Mouse (Mus musculus): Measurements from ENCODE around the gene Arih1. TPM values are rescaled to one million over a fixed set of nuclear protein-coding genes. Genes with fewer than 3 reads are reported as not detected.

The Arih1 gene
- 16.9 TPM for polyA plus RNA-seq (2017; shearing (Covaris generic))

DNA sequence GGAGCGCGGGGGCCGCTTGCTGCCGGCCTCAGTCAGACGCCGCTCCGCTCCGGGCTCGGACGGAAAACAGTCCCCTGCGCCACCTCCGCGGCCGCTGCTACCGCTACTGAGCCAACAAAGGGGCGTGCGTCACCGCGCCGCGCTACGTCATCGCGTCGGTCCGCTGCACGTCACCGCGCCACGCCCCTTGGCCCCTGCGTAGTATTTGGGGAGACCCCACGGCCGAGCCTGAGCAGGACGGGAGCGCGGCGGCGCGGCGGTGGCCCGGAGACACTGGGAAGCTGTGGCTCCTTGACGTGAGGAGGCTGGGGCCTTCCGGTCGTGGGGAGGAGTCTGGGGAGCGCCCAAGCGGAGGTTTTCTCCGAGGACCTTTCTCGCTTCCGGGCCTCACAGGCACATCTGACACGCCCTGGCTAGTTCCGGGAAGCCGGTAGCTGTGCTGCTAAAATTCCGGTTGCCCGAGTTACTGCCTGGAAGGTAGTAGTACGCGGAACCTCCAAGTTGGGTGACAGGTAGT, at the start of gene Arih1:
TSS of gene Arih1 (minus strand) at position 70 of the 517 bp plus-strand sequence.

DNA sequence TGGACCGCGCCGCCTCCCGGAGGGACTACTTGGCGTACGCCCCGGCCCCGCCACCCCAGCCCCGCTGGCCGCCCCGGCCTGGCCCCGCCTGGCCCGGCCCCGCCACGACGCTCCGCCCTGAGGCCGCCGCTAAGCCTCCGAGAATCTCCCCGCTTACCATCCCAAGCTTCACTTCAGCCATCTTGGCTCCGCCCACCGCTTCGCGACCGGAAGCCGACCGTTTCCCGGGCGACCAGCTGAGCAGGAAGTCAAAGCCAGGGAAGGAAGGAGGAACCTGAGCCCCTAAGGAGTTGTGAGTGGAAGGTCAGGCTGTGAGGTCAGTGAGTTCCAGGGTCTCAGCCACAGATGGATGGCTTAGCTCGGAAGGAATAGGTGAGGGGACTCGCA, 133.2 kb downstream of the Arih1 start, which contains the start of gene Bbs4:
TSS of gene Bbs4 (minus strand) at position 256 of the 387 bp plus-strand sequence.

Other genes with a start within 250 kb of the Arih1 start
- gene Adpgk, start 195.1 kb downstream of the Arih1 start, polyA plus RNA-seq (2017; shearing (Covaris generic)) = 12.5 TPM
- gene Bbs4, start 133.1 kb downstream of the Arih1 start, polyA plus RNA-seq (2017; shearing (Covaris generic)) = 16.3 TPM
- 83.8 TPM for gene Hexa, start 52.9 kb upstream of the Arih1 start, polyA plus RNA-seq (2017; shearing (Covaris generic))
- gene Tmem202, start 53.2 kb upstream of the Arih1 start, polyA plus RNA-seq (2017; shearing (Covaris generic)) = 0.52 TPM
- gene Celf6, start 91.3 kb upstream of the Arih1 start, polyA plus RNA-seq (2017; shearing (Covaris generic)) = not detected
- gene Parp6, start 130.7 kb upstream of the Arih1 start, polyA plus RNA-seq (2017; shearing (Covaris generic)) = 39.1 TPM
- gene Pkm, start 169.8 kb upstream of the Arih1 start, polyA plus RNA-seq (2017; shearing (Covaris generic)) = 1,021 TPM
- gene Gramd2, start 193.5 kb upstream of the Arih1 start, polyA plus RNA-seq (2017; shearing (Covaris generic)) = not detected